In genomic region chr8:80738046-80738387, GRCm38 (mm10) we compare ENCODE assay signal across 8 mouse cellular contexts. TPM values are rescaled to one million over a fixed set of nuclear protein-coding genes. Genes with fewer than 3 reads are reported as not detected.
DNase-seq lines count a peak whose midpoint lies in the region; ATAC-seq and TF ChIP-seq lines count a peak whose summit lies in the region.

No protein-coding gene starts in this region.

- H3K79me2 ChIP-seq in C2C12 (ENCODE audit: control insufficient read depth, insufficient read depth) (peaks cover 57% of the 10 kb centered on the region), macrophage (ENCODE audit: inconsistent target) (peaks cover 53% of the 10 kb centered on the region)

- peak overlapping the region; percentile 100 for H3K27ac ChIP-seq in forebrain, embryonic 12.5 days
- H3K27ac ChIP-seq in hindbrain, embryonic 13.5 days: peak overlapping the region; percentile 99
- H3K27ac ChIP-seq in macrophage: no peak overlapping the region; the same call in 1 of the 2 replicates

- H3K4me1 ChIP-seq in forebrain, embryonic 12.5 days: peaks cover 6% of the 10 kb centered on the region
- H3K4me1 ChIP-seq in hindbrain, embryonic 13.5 days (replicated peaks): peaks cover 7% of the 10 kb centered on the region

- no peaks in the 10 kb centered on the region for H3K27me3 ChIP-seq in C2C12 (ENCODE audit: control insufficient read depth, insufficient read depth, insufficient read length)
- H3K27me3 ChIP-seq in forebrain, embryonic 12.5 days: no peaks in the 10 kb centered on the region
- no peaks in the 10 kb centered on the region for H3K27me3 ChIP-seq in hindbrain, embryonic 13.5 days

- peak overlapping the region; percentile 73 for H3ac ChIP-seq in C2C12 (ENCODE audit: control insufficient read depth, insufficient read length, low read depth)

- 0% methylated on average over 5 of the region's 5 CpGs for WGBS in forebrain, embryonic 12.5 days
- 0% methylated on average over 5 of the region's 5 CpGs for WGBS in hindbrain, embryonic 13.5 days
- 7% methylated on average over 5 of the region's 5 CpGs for whole genome bisulfite sequencing in macrophage (ENCODE audit: missing documents)

- no peaks in the 10 kb centered on the region for H3K9me3 ChIP-seq in forebrain, embryonic 12.5 days
- no peaks in the 10 kb centered on the region for H3K9me3 ChIP-seq in hindbrain, embryonic 13.5 days

- peak overlapping the region; percentile 84 for H3K4me2 ChIP-seq in forebrain, embryonic 12.5 days
- peak overlapping the region; percentile 89 for H3K4me2 ChIP-seq in hindbrain, embryonic 13.5 days

- DNase-seq in 3T3-L1 (ENCODE audit: low read depth, low spot score): peak; percentile 40
- DNase-seq in cerebellum, postnatal 10 days: no peak
- DNase-seq in spleen, adult 12 weeks (ENCODE audit: low spot score): no peak

- H3K4me3 ChIP-seq in C2C12 (ENCODE audit: insufficient read depth, poor library complexity, severe bottlenecking): peak overlapping the region; percentile 93
- peak overlapping the region; percentile 91 for H3K4me3 ChIP-seq in forebrain, embryonic 12.5 days (replicated peaks)
- H3K4me3 ChIP-seq in hindbrain, embryonic 13.5 days: peak overlapping the region; percentile 84
- peak overlapping the region; percentile 79 for H3K4me3 ChIP-seq in macrophage (ENCODE audit: inconsistent target)

- H3K79me3 ChIP-seq in C2C12 (ENCODE audit: low read depth): peaks cover 46% of the 10 kb centered on the region

- peaks cover 29% of the 10 kb centered on the region for H3K36me3 ChIP-seq in C2C12 (ENCODE audit: control insufficient read depth, insufficient read depth)
- H3K36me3 ChIP-seq in forebrain, embryonic 12.5 days (replicated peaks): peaks cover 24% of the 10 kb centered on the region
- H3K36me3 ChIP-seq in hindbrain, embryonic 13.5 days: peaks cover 21% of the 10 kb centered on the region
- no peaks in the 10 kb centered on the region for H3K36me3 ChIP-seq in macrophage (ENCODE audit: inconsistent target)

- no peak for TF ChIP-seq CTCF in C2C12 (IDR thresholded peaks at IDR 0.05; ENCODE audit: control insufficient read depth, insufficient read depth, insufficient read length)

- no peak for ATAC-seq in forebrain, embryonic 12.5 days (ENCODE audit: low FRiP score)
- ATAC-seq in hindbrain, embryonic 13.5 days (ENCODE audit: low FRiP score): no peak; the same call in 1 of the 2 replicates
- ATAC-seq in CD4-positive, CD25-positive, alpha-beta regulatory T cell, adult 4 months: no peak

- peak overlapping the region; percentile 95 for H3K9ac ChIP-seq in forebrain, embryonic 12.5 days
- peak overlapping the region; percentile 95 for H3K9ac ChIP-seq in hindbrain, embryonic 13.5 days

TF ChIP-seq in C2C12, 6 proteins besides CTCF, POLR2A, EP300 and RAD21:
- no peak for TF ChIP-seq MAX (IDR thresholded peaks at IDR 0.05)
- no peak for TF ChIP-seq USF1 (IDR thresholded peaks at IDR 0.05; ENCODE audit: low read depth)
- TF ChIP-seq FOSL1 (IDR thresholded peaks at IDR 0.05; ENCODE audit: insufficient read depth, low read length, poor library complexity, severe bottlenecking): no peak
- no peak for TF ChIP-seq CEBPB (IDR thresholded peaks at IDR 0.05; ENCODE audit: low read depth)
- TF ChIP-seq MYOD1 (IDR thresholded peaks at IDR 0.05; ENCODE audit: control insufficient read depth, insufficient read length, low read depth): no peak
- TF ChIP-seq MYOG (IDR thresholded peaks at IDR 0.05; ENCODE audit: control insufficient read depth, extremely low read depth, insufficient read length): no peak

RNA-seq across cellular contexts. Expression of gene Smarca5, which starts 1.3 kb away (rescaled TPM):
- polyA plus RNA-seq in C2C12 (2012; fragmentation: generic; extraction: Trizol) (17.4 TPM), macrophage (2018) (23.7 to 43.7 TPM (median 31.2 TPM) in 3 replicates)
- polyA plus RNA-seq in forebrain, embryonic 12.5 days (2016; fragmentation: Nextera tagmentation; extraction: Ambion mirVana): 161 and 162 TPM in 2 replicates
- polyA plus RNA-seq in hindbrain, embryonic 13.5 days (2015; fragmentation: Nextera tagmentation; extraction: Ambion mirVana): 66.9 and 71.4 TPM in 2 replicates
- total RNA-seq in macrophage (2018; cell fraction: chromatin; rRNA removed): 100 to 1,000 TPM in 6 of 26 experiments, 10 to 100 TPM in 20; 51.3 to 143 (median 79.0) TPM
- total RNA-seq in macrophage (2018; cell fraction: cytosol; rRNA removed): 10 to 100 TPM; 24.3 to 45.9 (median 31.6) TPM
- total RNA-seq in macrophage (2018; cell fraction: nucleus; rRNA removed): 10 to 100 TPM; 38.2 to 82.2 (median 53.5) TPM
- 10 to 100 TPM; 19.2 to 31.8 TPM for polyA plus RNA-seq in CD4-positive, CD25-positive, alpha-beta regulatory T cell, adult 4 months (2017; shearing (Covaris generic))
